Mouse (Mus musculus): ENCODE measurements around the gene Zfp524. TPM values are rescaled to one million over a fixed set of nuclear protein-coding genes. Genes with fewer than 3 reads are reported as not detected.

Gene Zfp524
- total and polyA plus RNA-seq, 2 experiments from 2014 or later, result 3.5 to 7.3 TPM

DNA sequence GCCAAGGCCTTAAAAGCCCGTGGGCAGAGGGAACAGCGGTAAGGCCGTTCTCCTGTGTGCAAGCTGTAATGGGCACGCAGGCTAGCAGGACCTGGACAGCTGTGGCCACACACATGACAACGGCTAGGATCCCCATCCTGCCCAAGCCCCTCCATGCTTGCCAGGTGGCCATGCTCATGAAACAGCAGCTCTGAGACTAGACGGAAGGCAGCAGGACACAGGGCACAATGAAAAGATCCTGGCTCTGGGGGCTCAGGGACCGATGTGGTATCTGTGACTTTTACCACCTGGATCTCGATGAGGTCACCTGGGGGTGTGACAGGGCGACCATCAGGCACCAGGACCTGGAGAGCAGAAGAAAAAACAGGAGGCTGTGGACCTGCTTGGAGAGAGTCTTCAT lies 21.9 kb downstream of the Zfp524 start:
- no peak overlapping the region for H3K4me3 ChIP-seq (ENCODE audit: low read depth, low read length)
- 0 out of 2 replicates have a peak, but pooled peaks cover 8% of the 10 kb centered on the region for H3K9me3 ChIP-seq (ENCODE audit: low read length)
- no peak for TF ChIP-seq CTCF (IDR thresholded peaks at IDR 0.05)
- no peak for ATAC-seq (ENCODE audit: low FRiP score)
- no peak overlapping the region for H3K9ac ChIP-seq (replicated peaks; ENCODE audit: low read length, poor library complexity, severe bottlenecking)
- H3K36me3 ChIP-seq (ENCODE audit: insufficient read depth, low read length), result peaks cover 40% of the 10 kb centered on the region
- H3K27me3 ChIP-seq (ENCODE audit: insufficient read depth, low read length), result no peaks in the 10 kb centered on the region
- peaks cover 6% of the 10 kb centered on the region; the same call in 1 of the 2 replicates for H3K4me1 ChIP-seq (ENCODE audit: insufficient read depth, low read length)
- no peak for DNase-seq (ENCODE audit: low spot score)
- H3K27ac ChIP-seq (ENCODE audit: low read depth, low read length), result no peak overlapping the region
- 96% methylated on average over 9 of the region's 9 CpGs for WGBS
- no peak overlapping the region for H3K4me2 ChIP-seq (ENCODE audit: low read depth, low read length, poor library complexity, severe bottlenecking)

DNA sequence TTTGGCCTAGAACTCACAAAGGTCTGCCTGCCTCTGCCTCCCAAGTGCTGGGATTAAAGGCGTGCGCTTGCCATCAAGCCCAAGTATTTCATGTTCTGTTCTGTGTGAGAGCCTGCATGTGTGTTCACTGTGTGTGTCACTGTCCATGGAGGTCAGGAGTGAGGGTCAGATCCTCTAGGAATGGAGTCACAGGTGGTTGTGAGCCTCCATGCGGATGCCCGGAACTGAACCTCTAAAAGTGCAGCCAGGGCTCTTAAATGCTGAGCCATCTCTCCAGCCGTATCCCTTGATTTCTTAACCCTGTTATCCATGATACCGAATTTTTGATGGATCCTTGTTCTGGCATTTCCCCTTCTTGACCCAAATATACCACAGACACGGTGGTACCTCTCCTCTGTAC lies 22.8 kb downstream of the Zfp524 start:
- 94% methylated on average over 7 of the region's 7 CpGs for WGBS
- no peak for ATAC-seq (ENCODE audit: low FRiP score)
- DNase-seq (ENCODE audit: low spot score), result no peak
- Histone ChIP-seq H3K9me3 (ENCODE audit: low read length) (no peaks in the 10 kb centered on the region), H3K4me1 (ENCODE audit: insufficient read depth, low read length) (peaks cover 6% of the 10 kb centered on the region; the same call in 1 of the 2 replicates), H3K27ac (ENCODE audit: low read depth, low read length) (no peak overlapping the region), H3K27me3 (ENCODE audit: insufficient read depth, low read length) (no peaks in the 10 kb centered on the region), H3K9ac (replicated peaks; ENCODE audit: low read length, poor library complexity, severe bottlenecking) (no peak overlapping the region), H3K4me2 (ENCODE audit: low read depth, low read length, poor library complexity, severe bottlenecking) (no peak overlapping the region), H3K4me3 (ENCODE audit: low read depth, low read length) (no peak overlapping the region), H3K36me3 (ENCODE audit: insufficient read depth, low read length) (peaks cover 31% of the 10 kb centered on the region)
- no peak for TF ChIP-seq CTCF (IDR thresholded peaks at IDR 0.05)

DNA sequence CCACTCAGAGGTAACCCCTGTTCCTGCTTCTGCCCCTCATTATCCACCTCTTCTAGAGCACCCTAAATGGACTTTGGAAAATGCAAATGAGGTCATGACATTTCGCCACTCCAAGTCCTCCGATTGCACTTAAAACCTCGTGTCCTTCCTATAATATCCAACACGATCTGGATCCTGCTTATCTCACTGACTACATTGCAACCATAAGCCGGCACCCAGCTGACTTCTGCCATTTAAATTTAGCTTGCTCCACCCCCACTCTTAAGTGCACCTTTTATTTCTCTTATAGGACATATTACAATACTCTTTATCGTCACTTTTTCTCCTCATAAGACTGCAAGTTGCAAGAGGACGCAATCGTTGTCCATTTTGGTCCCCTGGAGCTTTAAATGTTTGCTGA lies 23.3 kb downstream of the Zfp524 start:
- peak overlapping the region; percentile 59 for H3K4me3 ChIP-seq (ENCODE audit: low read depth, low read length)
- ATAC-seq (ENCODE audit: low FRiP score) (no peak), DNase-seq (ENCODE audit: low spot score) (no peak)
- H3K9me3 ChIP-seq (ENCODE audit: low read length), result no peaks in the 10 kb centered on the region
- H3K27ac ChIP-seq (ENCODE audit: low read depth, low read length), result peak overlapping the region; percentile 94
- 78% methylated on average over 8 of the region's 8 CpGs for WGBS
- no peaks in the 10 kb centered on the region for H3K27me3 ChIP-seq (ENCODE audit: insufficient read depth, low read length)
- peaks cover 6% of the 10 kb centered on the region; the same call in 1 of the 2 replicates for H3K4me1 ChIP-seq (ENCODE audit: insufficient read depth, low read length)
- H3K36me3 ChIP-seq (ENCODE audit: insufficient read depth, low read length), result peaks cover 27% of the 10 kb centered on the region
- no peak for TF ChIP-seq CTCF (IDR thresholded peaks at IDR 0.05)
- H3K9ac ChIP-seq (replicated peaks; ENCODE audit: low read length, poor library complexity, severe bottlenecking), result peak overlapping the region; percentile 92; the same call in 1 of the 2 replicates
- H3K4me2 ChIP-seq (ENCODE audit: low read depth, low read length, poor library complexity, severe bottlenecking), result peak overlapping the region; percentile 59

DNA sequence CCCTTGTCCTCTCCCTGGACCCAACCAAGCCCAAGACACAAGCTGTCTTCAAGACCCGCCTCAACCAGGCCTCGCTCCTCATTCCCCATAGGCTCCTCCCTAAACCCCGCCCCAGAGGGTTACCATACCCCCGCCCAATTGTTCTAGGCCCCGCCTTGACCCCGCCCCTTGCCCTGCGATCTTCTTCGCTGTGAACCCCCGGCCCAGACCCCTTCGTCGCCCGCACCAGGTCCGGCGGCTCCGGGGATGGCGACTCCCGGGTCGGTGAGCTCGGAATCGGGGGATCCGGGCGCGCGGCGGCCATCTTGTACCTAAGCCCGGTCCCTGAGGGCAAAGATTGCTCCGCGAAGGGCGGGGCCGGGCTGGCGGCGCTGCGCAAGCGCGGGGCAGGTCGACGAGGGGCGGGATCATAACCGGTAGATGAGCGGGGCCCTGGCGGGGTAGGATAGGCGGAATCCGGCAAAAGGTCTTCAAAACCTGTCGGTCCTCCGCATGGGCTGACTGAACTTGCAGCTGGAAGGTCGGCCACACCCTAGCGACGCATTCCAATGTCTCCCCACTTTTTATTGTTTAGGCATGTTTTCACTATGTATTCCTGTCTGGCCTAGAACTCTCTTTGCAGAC lies 24.0 kb downstream of the Zfp524 start, which contains the start of gene Zfp784:
Gene Zfp784, minus strand, starts transcription at position 338 of the 624 bp plus-strand sequence.
- Histone ChIP-seq H3K9me3 (ENCODE audit: low read length) (no peaks in the 10 kb centered on the region), H3K27ac (ENCODE audit: low read depth, low read length) (peak within 1 kb of the TSS; percentile 94), H3K9ac (replicated peaks; ENCODE audit: low read length, poor library complexity, severe bottlenecking) (peak within 1 kb of the TSS; percentile 92), H3K4me3 (ENCODE audit: low read depth, low read length) (peak within 1 kb of the TSS; percentile 59), H3K27me3 (ENCODE audit: insufficient read depth, low read length) (no peaks in the 10 kb centered on the region), H3K36me3 (ENCODE audit: insufficient read depth, low read length) (peaks cover 21% of the 10 kb centered on the region), H3K4me1 (ENCODE audit: insufficient read depth, low read length) (peaks cover 6% of the 10 kb centered on the region; the same call in 1 of the 2 replicates), H3K4me2 (ENCODE audit: low read depth, low read length, poor library complexity, severe bottlenecking) (peak within 1 kb of the TSS; percentile 59)
- peak; percentile 8; the same call in 1 of the 2 replicates for TF ChIP-seq CTCF (IDR thresholded peaks at IDR 0.05)
- under 1% methylated on average over 46 of the region's 48 CpGs for WGBS
- ATAC-seq (ENCODE audit: low FRiP score), result peak; percentile 95
- DNase-seq (ENCODE audit: low spot score), result peak; percentile 93

DNA sequence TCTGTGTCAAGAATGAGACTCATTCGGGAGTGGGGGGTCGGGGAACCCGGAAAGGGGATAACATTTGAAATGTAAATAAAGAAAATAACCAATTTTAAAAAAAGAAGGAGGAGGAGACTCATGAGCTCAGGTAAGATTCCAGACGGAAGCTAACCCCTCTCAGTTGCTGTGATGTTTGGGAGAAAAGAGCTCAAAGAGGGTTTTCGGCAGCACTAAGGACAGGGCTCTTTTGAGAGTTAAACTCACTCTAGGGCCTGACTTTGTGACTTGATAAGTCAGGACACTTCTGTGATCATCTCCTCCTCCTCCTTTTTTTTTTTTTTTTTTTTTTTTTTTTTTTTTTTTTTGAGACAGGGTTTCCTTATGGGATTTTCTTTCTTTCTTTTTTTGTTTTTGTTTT lies 24.7 kb downstream of the Zfp524 start:
- Histone ChIP-seq H3K9ac (replicated peaks; ENCODE audit: low read length, poor library complexity, severe bottlenecking) (peak overlapping the region; percentile 92), H3K27me3 (ENCODE audit: insufficient read depth, low read length) (no peaks in the 10 kb centered on the region), H3K4me2 (ENCODE audit: low read depth, low read length, poor library complexity, severe bottlenecking) (peak overlapping the region; percentile 59), H3K4me1 (ENCODE audit: insufficient read depth, low read length) (peaks cover 6% of the 10 kb centered on the region; the same call in 1 of the 2 replicates), H3K9me3 (ENCODE audit: low read length) (no peaks in the 10 kb centered on the region), H3K4me3 (ENCODE audit: low read depth, low read length) (peak overlapping the region; percentile 59), H3K36me3 (ENCODE audit: insufficient read depth, low read length) (peaks cover 14% of the 10 kb centered on the region), H3K27ac (ENCODE audit: low read depth, low read length) (peak overlapping the region; percentile 94)
- WGBS, result 28% methylated on average over 5 of the region's 5 CpGs
- no peak for TF ChIP-seq CTCF (IDR thresholded peaks at IDR 0.05)
- no peak for DNase-seq (ENCODE audit: low spot score)
- ATAC-seq (ENCODE audit: low FRiP score), result no peak

DNA sequence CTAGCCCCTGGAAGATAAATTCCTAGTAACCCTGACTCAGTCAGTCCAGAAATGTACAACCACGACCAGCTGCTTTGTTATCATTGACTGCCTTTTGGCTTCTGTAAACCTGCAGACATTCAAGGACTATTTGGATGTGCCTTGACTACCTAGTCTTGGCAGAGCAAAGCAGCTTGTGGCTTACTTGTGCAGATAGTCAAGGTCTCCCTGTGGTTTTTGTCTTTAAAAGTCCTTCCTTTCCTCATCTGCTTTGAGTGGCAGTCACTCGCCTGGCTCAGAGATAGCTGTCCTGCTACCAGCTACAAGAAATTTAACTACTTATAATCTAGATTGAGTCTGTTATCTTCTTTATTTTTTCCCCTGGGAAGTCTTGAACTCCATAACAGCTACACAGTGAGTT lies 30.8 kb downstream of the Zfp524 start:
- no peak for DNase-seq (ENCODE audit: low spot score)
- TF ChIP-seq CTCF (IDR thresholded peaks at IDR 0.05), result no peak
- Histone ChIP-seq H3K9me3 (ENCODE audit: low read length) (no peaks in the 10 kb centered on the region), H3K4me2 (ENCODE audit: low read depth, low read length, poor library complexity, severe bottlenecking) (no peak overlapping the region), H3K36me3 (ENCODE audit: insufficient read depth, low read length) (no peaks in the 10 kb centered on the region), H3K9ac (replicated peaks; ENCODE audit: low read length, poor library complexity, severe bottlenecking) (no peak overlapping the region), H3K27me3 (ENCODE audit: insufficient read depth, low read length) (no peaks in the 10 kb centered on the region), H3K4me3 (ENCODE audit: low read depth, low read length) (no peak overlapping the region), H3K4me1 (ENCODE audit: insufficient read depth, low read length) (no peaks in the 10 kb centered on the region), H3K27ac (ENCODE audit: low read depth, low read length) (no peak overlapping the region)
- no peak for ATAC-seq (ENCODE audit: low FRiP score)
- 87% methylated on average over 2 of the region's 2 CpGs for WGBS

All from midbrain, postnatal 0 days (tissue).